Mouse (Mus musculus) cerebellum, adult 2 months (tissue): ENCODE measurements around the gene Camsap3.

ENCODE experiments used
- CTCF ChIP-seq: fragments of 200-500 bp; IDR thresholded peaks from 2 replicates; pipeline ENCODE4 v1.5.1; 2011; ENCODE audit warnings: low read depth, mild to moderate bottlenecking, control low read depth, low read length, moderate library complexity, borderline replicate concordance; ENCODE audit not compliant: insufficient read depth
- POLR2A ChIP-seq: fragments of 200-500 bp; IDR thresholded peaks from 2 replicates; pipeline ENCODE4 v1.6.1; 2011; ENCODE audit warnings: low read length, control low read depth, borderline replicate concordance; ENCODE audit not compliant: insufficient read depth

- TF ChIP-seq POLR2A (no peak), CTCF (no peak)
These were observed 39.9 kb downstream of the Camsap3 start for GRCm38 (mm10) chr8:3626971-3627370.
